ENCODE assay signal across 22 mouse cellular contexts in the genomic region with DNA sequence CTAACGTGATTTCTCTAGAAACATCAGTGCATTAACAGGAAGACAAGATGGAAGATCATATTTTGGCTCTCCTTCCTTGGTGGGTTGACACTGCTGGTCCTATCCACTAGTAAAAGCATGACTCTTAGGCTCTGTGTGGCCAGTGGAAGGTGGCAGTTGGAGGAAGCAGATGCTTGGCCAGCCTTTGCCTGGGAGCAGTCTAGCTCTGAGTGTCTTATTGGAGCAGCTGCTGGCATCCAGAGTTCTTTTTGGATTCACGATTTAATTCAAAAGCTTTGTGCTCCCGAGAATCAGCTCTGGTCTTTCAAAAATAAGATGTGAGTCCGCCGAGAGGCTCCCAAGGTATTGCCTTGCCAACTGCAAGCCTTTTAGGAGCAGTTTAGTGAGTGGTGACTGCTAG. TPM values are rescaled to one million over a fixed set of nuclear protein-coding genes. Genes with fewer than 3 reads are reported as not detected.
DNase-seq lines count a peak whose midpoint lies in the region; ATAC-seq and TF ChIP-seq lines count a peak whose summit lies in the region.
"Had no signal": no experiment of that assay in that cellular context is flagged by ENCODE, and none has a peak within 500 bp of the region (broad histone marks: within the 10 kb centered on the region; RNA-seq: fewer than 3 reads in every experiment).

No protein-coding gene starts in this region.

- no peak for TF ChIP-seq POLR2A in heart, adult 2 months (IDR thresholded peaks at IDR 0.05; ENCODE audit: insufficient read depth, low read depth, low read length)

- TF ChIP-seq CTCF in heart, adult 2 months (IDR thresholded peaks at IDR 0.05), result no peak

- DNase-seq in heart, adult 11 months, result peak; percentile 78
- DNase-seq in heart, adult 2 months, result no peak
- no peak for DNase-seq in hindbrain, embryonic 10.5 days (ENCODE audit: low spot score)
- DNase-seq: adrenal gland, adult 2 months; adrenal gland, postnatal 10 days; adrenal gland, postnatal 25 days; B cell, adult 2 months; cerebellum, adult 11-12 months; cerebellum, adult 2 months; cerebellum, adult 9-10 months; cerebellum, postnatal 25 days; forebrain, postnatal 0 days had no signal

- no peaks in the 10 kb centered on the region for H3K27me3 ChIP-seq in heart, adult 2 months (ENCODE audit: control insufficient read depth, insufficient read depth, low read length)
- H3K27me3 ChIP-seq in hindbrain, embryonic 10.5 days (ENCODE audit: insufficient read depth, poor library complexity, severe bottlenecking), result no peaks in the 10 kb centered on the region
- H3K27me3 ChIP-seq in forebrain, embryonic 15.5 days, result no peaks in the 10 kb centered on the region
- H3K27me3 ChIP-seq: embryonic facial prominence, embryonic 12.5 days; forebrain, embryonic 12.5 days; Patski had no signal

- no peak overlapping the region for H3K4me2 ChIP-seq in forebrain, embryonic 15.5 days (replicated peaks)
- H3K4me2 ChIP-seq: embryonic facial prominence, embryonic 12.5 days; forebrain, embryonic 12.5 days had no signal

- intact Hi-C loops in heart, adult 2 months (cut with DNase I), result no loop called here

- no peaks in the 10 kb centered on the region for H3K36me3 ChIP-seq in heart, adult 2 months (ENCODE audit: control insufficient read depth, insufficient read depth, low read length)
- H3K36me3 ChIP-seq in hindbrain, embryonic 10.5 days, result no peaks in the 10 kb centered on the region
- no peaks in the 10 kb centered on the region for H3K36me3 ChIP-seq in forebrain, embryonic 15.5 days
- H3K36me3 ChIP-seq: embryonic facial prominence, embryonic 10.5 days; embryonic facial prominence, embryonic 12.5 days; forebrain, embryonic 12.5 days; G1E had no signal

- H3K4me1 ChIP-seq in heart, adult 2 months (ENCODE audit: control insufficient read depth, insufficient read depth, low read length), result no peaks in the 10 kb centered on the region
- H3K4me1 ChIP-seq in hindbrain, embryonic 10.5 days (replicated peaks), result no peaks in the 10 kb centered on the region
- no peaks in the 10 kb centered on the region for H3K4me1 ChIP-seq in forebrain, embryonic 15.5 days
- H3K4me1 ChIP-seq: embryonic facial prominence, embryonic 12.5 days; forebrain, embryonic 12.5 days had no signal

- H3K79me2 ChIP-seq in heart, adult 2 months (replicated peaks; ENCODE audit: control insufficient read depth, insufficient read depth, low read length), result no peaks in the 10 kb centered on the region

- H3K4me3 ChIP-seq in heart, adult 2 months, result no peak overlapping the region
- H3K4me3 ChIP-seq in hindbrain, embryonic 10.5 days, result no peak overlapping the region
- H3K4me3 ChIP-seq in forebrain, embryonic 15.5 days, result no peak overlapping the region
- H3K4me3 ChIP-seq: embryonic facial prominence, embryonic 10.5 days; embryonic facial prominence, embryonic 12.5 days; forebrain, embryonic 12.5 days had no signal

- H3K27ac ChIP-seq in heart, adult 2 months, result no peak overlapping the region
- H3K27ac ChIP-seq in hindbrain, embryonic 10.5 days, result no peak overlapping the region
- H3K27ac ChIP-seq in forebrain, embryonic 15.5 days (replicated peaks), result no peak overlapping the region
- H3K27ac ChIP-seq: embryonic facial prominence, embryonic 10.5 days; embryonic facial prominence, embryonic 12.5 days; forebrain, embryonic 12.5 days had no signal

- TF ChIP-seq EP300 in heart, adult 2 months (IDR thresholded peaks at IDR 0.05; ENCODE audit: insufficient read depth, low read depth, low read length), result no peak

- no peaks in the 10 kb centered on the region for H3K9me3 ChIP-seq in hindbrain, embryonic 10.5 days
- H3K9me3 ChIP-seq in forebrain, embryonic 15.5 days, result no peaks in the 10 kb centered on the region
- H3K9me3 ChIP-seq: embryonic facial prominence, embryonic 10.5 days; embryonic facial prominence, embryonic 12.5 days; forebrain, embryonic 12.5 days; G1E had no signal

- WGBS in heart, adult 2 months, result 64% methylated on average over 5 of the region's 5 CpGs
- 85% methylated on average over 5 of the region's 5 CpGs for WGBS in hindbrain, embryonic 10.5 days
- 65% methylated on average over 5 of the region's 5 CpGs for WGBS in forebrain, embryonic 15.5 days

- H3K9ac ChIP-seq in heart, adult 2 months (ENCODE audit: low read depth, low read length), result no peak overlapping the region
- H3K9ac ChIP-seq in forebrain, embryonic 15.5 days (replicated peaks), result no peak overlapping the region
- H3K9ac ChIP-seq: embryonic facial prominence, embryonic 12.5 days; forebrain, embryonic 12.5 days; forebrain, postnatal 0 days had no signal

- peak; percentile 34 for ATAC-seq in granulocyte monocyte progenitor cell, adult 5-6 weeks (replicated peaks; ENCODE audit: poor library complexity, severe bottlenecking)
- ATAC-seq in forebrain, embryonic 15.5 days (replicated peaks), result no peak
- ATAC-seq: forebrain, embryonic 14.5 days; forebrain, postnatal 0 days; Patski had no signal

RNA-seq across cellular contexts. Expression of gene Adipoq, which starts 1.1 kb away (rescaled TPM):
- total RNA-seq in heart, adult 2 months (2021), result 10 to 100 TPM in 1 of 2 experiments, 1 to 10 TPM in 1; 5.9 to 13.6 TPM
- 26.4 and 52.5 TPM in 2 replicates for polyA plus RNA-seq in heart, adult 2 months (2012; rRNA removed)
- not detected in 2 replicates for total RNA-seq in granulocyte monocyte progenitor cell, adult 5-6 weeks (2014; fragmentation: Nextera tagmentation)
- total RNA-seq in granulocyte monocyte progenitor cell, adult 5-6 weeks (2017), result 0.15 TPM in 1 of 2 replicates, not detected in the other
- polyA plus RNA-seq in hindbrain, embryonic 10.5 days (2016; fragmentation: Nextera tagmentation; extraction: Ambion mirVana), result not detected in 2 replicates
- polyA plus RNA-seq in forebrain, embryonic 15.5 days (2015; fragmentation: Nextera tagmentation; extraction: Ambion mirVana), result not detected in 2 replicates
- polyA plus RNA-seq: activated CD4-positive, CD25-positive, alpha-beta regulatory T cell, adult 4 months; CD4-positive, CD25-positive, alpha-beta regulatory T cell, adult 4 months; embryonic facial prominence, embryonic 10.5 days; embryonic facial prominence, embryonic 12.5 days; forebrain, embryonic 12.5 days; forebrain, embryonic 14.5 days; forebrain, postnatal 0 days; G1E; Patski had no signal

RNA-seq across cellular contexts. Expression of gene Rfc4, which starts 17.7 kb away (rescaled TPM):
- total RNA-seq in heart, adult 2 months (2021), result 1 to 10 TPM; 6.2 to 7.3 TPM
- 1.5 and 1.6 TPM in 2 replicates for polyA plus RNA-seq in heart, adult 2 months (2012; rRNA removed)
- 100.0 and 117 TPM in 2 replicates for total RNA-seq in granulocyte monocyte progenitor cell, adult 5-6 weeks (2014; fragmentation: Nextera tagmentation)
- 78.2 and 92.9 TPM in 2 replicates for total RNA-seq in granulocyte monocyte progenitor cell, adult 5-6 weeks (2017)
- polyA plus RNA-seq in hindbrain, embryonic 10.5 days (2016; fragmentation: Nextera tagmentation; extraction: Ambion mirVana), result 190 and 227 TPM in 2 replicates
- polyA plus RNA-seq in forebrain, embryonic 15.5 days (2015; fragmentation: Nextera tagmentation; extraction: Ambion mirVana), result 71.7 and 87.2 TPM in 2 replicates
- polyA plus RNA-seq: adrenal gland, adult 2 months had no signal

RNA-seq across cellular contexts. Expression of gene Eif4a2, which starts 38.0 kb away (rescaled TPM):
- total RNA-seq in heart, adult 2 months (2021), result 100 to 1,000 TPM; 337 to 385 TPM
- polyA plus RNA-seq in heart, adult 2 months (2012; rRNA removed), result 128 and 287 TPM in 2 replicates
- 322 and 433 TPM in 2 replicates for total RNA-seq in granulocyte monocyte progenitor cell, adult 5-6 weeks (2014; fragmentation: Nextera tagmentation)
- 678 and 830 TPM in 2 replicates for total RNA-seq in granulocyte monocyte progenitor cell, adult 5-6 weeks (2017)
- polyA plus RNA-seq in hindbrain, embryonic 10.5 days (2016; fragmentation: Nextera tagmentation; extraction: Ambion mirVana), result 133 and 157 TPM in 2 replicates
- polyA plus RNA-seq in forebrain, embryonic 15.5 days (2015; fragmentation: Nextera tagmentation; extraction: Ambion mirVana), result 338 and 359 TPM in 2 replicates

Comparison
In these comparisons a context has a peak if more than half of its experiments do, and no peak if none do; other contexts are left out.
1. RNA of gene Adipoq, which starts 1.1 kb away (polyA plus RNA-seq): 26.4 to 52.5 TPM in heart, adult 2 months; not detected in forebrain, embryonic 15.5 days and not detected in hindbrain, embryonic 10.5 days; every median in the first group is over 10 times any median in the second.
2. RNA of gene Rfc4, which starts 17.7 kb away (polyA plus RNA-seq): 190 to 227 TPM in hindbrain, embryonic 10.5 days and 71.7 to 87.2 TPM in forebrain, embryonic 15.5 days; 1.5 to 1.6 TPM in heart, adult 2 months; every median in the first group is over 10 times any median in the second.